Mouse (Mus musculus) limb, embryonic 14.5 days (tissue): Measurements from ENCODE around the gene Abcg4. TPM values are rescaled to one million over a fixed set of nuclear protein-coding genes. Genes with fewer than 3 reads are reported as not detected.
A peak's percentile ranks its signal among the peaks of the same experiment; 100 is the strongest.

ENCODE experiments used
- ATAC-seq: fragments of 200-750 bp; cut with Nextera tagmentation; 2 replicates; pipeline ENCODE4 v1.8.0; 2017; ENCODE audit warnings: low read depth, moderate number of reproducible peaks, moderate TSS enrichment; ENCODE audit not compliant: low FRiP score
- DNase-seq: peaks from one replicate; pipeline ENCODE4 v3.0.0-alpha.2; 2015; ENCODE audit warnings: low spot score
- H3K27ac ChIP-seq: fragments of 300-500 bp; sonication (generic); replicated peaks from 2 replicates; pipeline ENCODE4 v1.5.1; 2014; ENCODE audit warnings: low read depth, mild to moderate bottlenecking, low read length, moderate library complexity, mixed read lengths
- H3K27me3 ChIP-seq: fragments of 300-500 bp; sonication (generic); 2 replicates; pipeline ENCODE4 v1.6.1; 2014; ENCODE audit warnings: low read length, mixed read lengths; ENCODE audit not compliant: control insufficient read depth, insufficient read depth
- H3K36me3 ChIP-seq: fragments of 300-500 bp; sonication (generic); 2 replicates; pipeline ENCODE4 v1.6.1; 2014; ENCODE audit warnings: mild to moderate bottlenecking, low read length, moderate library complexity, mixed read lengths; ENCODE audit not compliant: control insufficient read depth, insufficient read depth
- H3K4me1 ChIP-seq: fragments of 300-500 bp; sonication (generic); 2 replicates; pipeline ENCODE4 v1.6.1; 2014; ENCODE audit warnings: antibody characterized with exemption, low read length, mixed read lengths; ENCODE audit not compliant: control insufficient read depth, insufficient read depth
- H3K4me2 ChIP-seq: fragments of 300-500 bp; sonication (generic); replicated peaks from 2 replicates; pipeline ENCODE4 v1.6.1; 2014; ENCODE audit warnings: low read depth, mild to moderate bottlenecking, low read length, moderate library complexity; ENCODE audit not compliant: severe bottlenecking
- H3K4me3 ChIP-seq: fragments of 300-500 bp; sonication (generic); replicated peaks from 2 replicates; pipeline ENCODE4 v1.5.1; 2014; ENCODE audit warnings: low read length
- H3K9ac ChIP-seq: fragments of 300-500 bp; sonication (generic); 2 replicates; pipeline ENCODE4 v1.6.1; 2014; ENCODE audit warnings: mild to moderate bottlenecking, low read depth, low read length, moderate library complexity; ENCODE audit not compliant: severe bottlenecking
- H3K9me3 ChIP-seq: fragments of 300-500 bp; sonication (generic); 2 replicates; pipeline ENCODE4 v1.6.1; 2016; ENCODE audit warnings: low read length; ENCODE audit not compliant: control insufficient read depth
- POLR2A ChIP-seq: fragments of 200-500 bp; IDR thresholded peaks from 2 replicates; pipeline ENCODE4 v1.8.0; 2012; ENCODE audit warnings: inconsistent platforms, mild to moderate bottlenecking, moderate library complexity, borderline replicate concordance; ENCODE audit not compliant: insufficient read depth, insufficient read length; ENCODE audit errors: extremely low read depth
- WGBS: fragments of 180-500 bp; shearing (Covaris S2); extraction: QIAGEN DNeasy Blood & Tissue Kit; methylation state at CpG from one replicate; pipeline ENCODE4 v1.1.7; 2014; 5-methylcytosine and 5-hydroxymethylcytosine counted together
- polyA plus RNA-seq, 2 experiments: library from polyadenylated mRNA; depleted of rRNA in 1 of 2; stranded (reverse) in 1 of 2; unstranded in 1 of 2; fragments of >200 nt; fragmentation: Nextera tagmentation in 1 of 2; extraction: Ambion mirVana in 1 of 2; gene quantifications; 2 replicates each; pipeline versions ENCODE4 v1.2.1 to v1.2.3; 2012 to 2014

The Abcg4 gene
- polyA plus RNA-seq, 2 experiments = 4.8 to 20.8 TPM

- Histone ChIP-seq H3K9me3 (no peaks in the 10 kb centered on the region), H3K27ac (peak overlapping the region; percentile 14; the same call in 1 of the 2 replicates), H3K4me3 (peak overlapping the region; percentile 73), H3K4me1 (peaks cover 9% of the 10 kb centered on the region), H3K27me3 (no peaks in the 10 kb centered on the region), H3K4me2 (peak overlapping the region; percentile 51), H3K36me3 (no peaks in the 10 kb centered on the region), H3K9ac (peak overlapping the region; percentile 40)
- DNase-seq (peak; percentile 35), ATAC-seq (peak; percentile 17; the same call in 1 of the 2 replicates)
- 28% methylated on average over 19 of the region's 19 CpGs for WGBS
- no peak for TF ChIP-seq POLR2A
Measured at GRCm38 (mm10) chr9:44234479-44235427, 53.7 kb downstream of the Abcg4 start.

- Histone ChIP-seq H3K4me2 (peak within 1 kb of the TSS; percentile 56), H3K9ac (peak within 1 kb of the TSS; percentile 78), H3K36me3 (no peaks in the 10 kb centered on the region), H3K4me1 (peaks cover 9% of the 10 kb centered on the region), H3K27ac (peak within 1 kb of the TSS; percentile 89), H3K9me3 (no peaks in the 10 kb centered on the region), H3K27me3 (no peaks in the 10 kb centered on the region), H3K4me3 (peak within 1 kb of the TSS; percentile 73)
- DNase-seq (peak; percentile 97), ATAC-seq (peak; percentile 94)
- WGBS = 0% methylated on average over 45 of the region's 76 CpGs
- TF ChIP-seq POLR2A = peak; percentile 93; the same call in 1 of the 2 replicates
Measured at GRCm38 (mm10) chr9:44233802-44234478, 54.5 kb downstream of the Abcg4 start, which contains the start of gene Cbl. Gene Cbl, minus strand, starts transcription at chr9:44234049.

GRCm38 (mm10) chr9:44233021-44233801, 55.2 kb downstream of the Abcg4 start:
- peaks cover 9% of the 10 kb centered on the region for H3K4me1 ChIP-seq
- ATAC-seq (peak; percentile 64), DNase-seq (peak; percentile 4)
- peak overlapping the region; percentile 73 for H3K4me3 ChIP-seq
- peak overlapping the region; percentile 56 for H3K4me2 ChIP-seq
- WGBS = under 1% methylated on average over 38 of the region's 40 CpGs
- no peaks in the 10 kb centered on the region for H3K36me3 ChIP-seq
- H3K9me3 ChIP-seq = no peaks in the 10 kb centered on the region
- H3K27me3 ChIP-seq = no peaks in the 10 kb centered on the region
- no peak for TF ChIP-seq POLR2A
- peak overlapping the region; percentile 89 for H3K27ac ChIP-seq
- peak overlapping the region; percentile 78 for H3K9ac ChIP-seq

GRCm38 (mm10) chr9:44231609-44232008, 56.8 kb downstream of the Abcg4 start:
- no peak for ATAC-seq
- H3K4me2 ChIP-seq = peak overlapping the region; percentile 56; the same call in 1 of the 2 replicates
- TF ChIP-seq POLR2A = no peak

More at GRCm38 (mm10) chr9:44231609-44232008, 56.8 kb downstream of the Abcg4 start:
- DNase-seq = no peak
- Histone ChIP-seq H3K9ac (no peak overlapping the region), H3K4me1 (peaks cover 9% of the 10 kb centered on the region), H3K27ac (no peak overlapping the region), H3K27me3 (no peaks in the 10 kb centered on the region), H3K36me3 (no peaks in the 10 kb centered on the region), H3K4me3 (0 out of 2 replicates have a peak overlapping the region, but pooled peaks have one; percentile 73), H3K9me3 (no peaks in the 10 kb centered on the region)
